Mouse (Mus musculus): ENCODE data around the gene Zp3r. TPM values are rescaled to one million over a fixed set of nuclear protein-coding genes. Genes with fewer than 3 reads are reported as not detected.

Gene Zp3r
- total RNA-seq, 2 experiments from 2014 or later, result not detected

Other genes starting within 250 kb of the Zp3r start
- gene Cd55b, start 206.6 kb downstream of the Zp3r start, total RNA-seq (2021), result not detected
- 10 to 100 TPM; 13.6 to 16.8 TPM for gene Cd55, start 166.9 kb downstream of the Zp3r start, total RNA-seq (2021)
- gene C4bp, start 32.0 kb upstream of the Zp3r start, total RNA-seq (2021), result 1 to 10 TPM in 1 of 2 experiments, under 1 TPM in 1; 0.50 to 4.1 TPM
- under 1 TPM in 1 of 2 experiments, not detected in 1; 0.17 TPM for gene Gm29427, start 86.2 kb upstream of the Zp3r start, total RNA-seq (2021)
- 10 to 100 TPM in 1 of 2 experiments, 1 to 10 TPM in 1; 9.7 to 10.3 TPM for gene Yod1, start 87.7 kb upstream of the Zp3r start, total RNA-seq (2021)
- 10 to 100 TPM; 26.8 to 27.3 TPM for gene Pfkfb2, start 99.6 kb upstream of the Zp3r start, total RNA-seq (2021)
- 1 to 10 TPM; 2.0 to 3.3 TPM for gene AA986860, start 102.4 kb upstream of the Zp3r start, total RNA-seq (2021)
- gene Fcamr, start 171.3 kb upstream of the Zp3r start, total RNA-seq (2021), result not detected
- gene Pigr, start 197.1 kb upstream of the Zp3r start, total RNA-seq (2021), result 1 to 10 TPM in 1 of 2 experiments, under 1 TPM in 1; 0.53 to 1.2 TPM
- 1 to 10 TPM in 1 of 2 experiments, under 1 TPM in 1; 0.50 to 1.0 TPM for gene Fcmr, start 236.0 kb upstream of the Zp3r start, total RNA-seq (2021)

All from adrenal gland, postnatal 4 days (tissue).